Mouse (Mus musculus) thymus, adult 2 months (tissue): ENCODE data around the gene St6galnac4.

Experiments used
- CTCF ChIP-seq: fragments of 200-500 bp; IDR thresholded peaks from 2 replicates; pipeline ENCODE4 v1.5.1; 2012; ENCODE audit warnings: mild to moderate bottlenecking, control low read depth, low read length, moderate library complexity, borderline replicate concordance; ENCODE audit not compliant: control insufficient read depth, poor library complexity, insufficient read depth; ENCODE audit errors: extremely low read depth
- POLR2A ChIP-seq: fragments of 200-500 bp; IDR thresholded peaks from 2 replicates; pipeline ENCODE4 v1.6.1; 2012; ENCODE audit warnings: mild to moderate bottlenecking, low read length, control low read depth, moderate library complexity; ENCODE audit not compliant: control insufficient read depth, poor library complexity, insufficient read depth; ENCODE audit errors: extremely low read depth

- TF ChIP-seq CTCF = no peak
- TF ChIP-seq POLR2A = no peak
These were observed 30.2 kb downstream of the St6galnac4 start for GRCm38 (mm10) chr2:32617109-32617508.
